Mouse (Mus musculus) spleen, adult 12 weeks (tissue): ENCODE results near the gene Chit1.

ENCODE experiments used
- DNase-seq: peaks from one replicate; pipeline ENCODE4 v3.0.0; 2022; ENCODE audit warnings: low spot score

The Chit1 gene

DNA sequence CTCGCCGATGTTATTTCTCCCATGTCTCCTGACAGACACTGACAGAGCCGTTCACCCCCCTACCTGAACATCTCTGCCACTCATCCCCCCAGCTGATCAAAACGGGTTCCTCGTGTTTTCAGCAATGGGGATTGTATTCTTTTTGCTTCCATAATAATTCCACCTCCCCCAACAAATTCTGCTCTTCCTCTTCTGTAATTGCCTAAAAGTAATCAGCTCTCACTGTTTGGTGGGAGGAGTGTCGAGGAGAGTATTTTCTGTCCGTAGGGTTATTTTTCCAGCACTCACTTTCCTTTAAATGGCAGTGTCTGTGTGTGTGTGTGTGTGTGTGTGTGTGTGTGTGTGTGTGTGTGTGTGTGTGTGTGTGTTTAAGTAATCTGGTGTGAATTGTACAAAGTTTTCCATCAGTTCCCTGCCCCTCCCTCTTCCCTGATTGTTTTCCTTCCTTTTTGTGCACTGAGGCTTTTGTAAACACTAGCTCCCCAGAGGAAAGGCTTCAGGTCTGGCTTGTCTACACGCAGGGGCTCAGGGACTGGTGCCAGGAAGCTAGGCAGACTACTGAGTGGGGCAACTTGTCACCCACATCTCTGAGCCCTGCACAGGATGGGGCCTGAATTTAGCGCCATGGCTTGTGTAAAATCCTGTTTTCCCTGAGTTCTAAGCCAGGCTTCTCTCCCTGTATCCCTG, 31.4 kb upstream of the Chit1 start:
- DNase-seq, result no peak

DNA sequence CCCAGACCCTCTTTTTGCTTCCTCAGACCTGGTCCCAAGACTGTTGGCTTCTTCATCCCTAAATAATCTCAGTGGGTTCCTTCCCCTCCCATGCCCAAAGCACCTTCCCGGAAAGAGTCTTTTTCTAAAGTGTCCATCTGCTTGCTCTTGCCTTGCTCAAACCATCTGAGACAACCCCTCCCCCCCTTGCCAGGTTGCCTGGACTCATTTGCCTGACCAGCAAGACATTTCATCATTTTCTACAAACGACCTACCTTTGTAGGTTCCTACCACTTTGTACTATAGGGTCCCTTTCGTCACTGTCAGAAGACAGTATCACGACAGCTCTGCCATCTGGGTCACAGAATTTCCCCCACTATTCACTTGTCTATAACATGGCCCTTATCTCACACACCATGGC, 30.6 kb upstream of the Chit1 start:
- no peak for DNase-seq

DNA sequence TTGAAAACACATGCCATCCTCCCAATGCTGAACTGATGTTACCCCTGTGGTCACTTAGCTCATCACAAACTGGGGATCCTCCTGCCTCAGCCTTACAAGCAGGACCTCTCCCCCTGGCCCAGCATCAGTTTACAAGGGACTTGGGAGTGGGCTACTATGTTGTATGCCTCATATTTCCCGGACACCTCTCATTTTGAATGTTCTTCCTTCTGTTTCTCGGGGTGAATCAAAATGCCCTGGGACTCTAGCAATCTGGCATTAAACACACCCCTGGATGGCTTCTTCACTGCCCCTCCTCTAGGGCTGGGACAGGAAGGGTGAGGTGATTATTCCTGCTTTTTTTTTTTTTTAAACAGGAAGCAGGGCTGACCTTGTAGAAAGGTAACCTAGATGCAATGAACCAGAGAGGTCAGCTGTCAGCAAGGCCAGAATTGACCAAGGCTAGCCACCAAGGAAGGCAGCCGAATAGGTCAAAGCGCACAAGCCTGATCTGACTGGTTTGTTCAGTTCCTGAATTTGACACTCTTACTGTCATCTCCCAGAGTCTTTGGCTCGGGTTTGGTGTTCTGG, 30.1 kb upstream of the Chit1 start:
- DNase-seq, result no peak

DNA sequence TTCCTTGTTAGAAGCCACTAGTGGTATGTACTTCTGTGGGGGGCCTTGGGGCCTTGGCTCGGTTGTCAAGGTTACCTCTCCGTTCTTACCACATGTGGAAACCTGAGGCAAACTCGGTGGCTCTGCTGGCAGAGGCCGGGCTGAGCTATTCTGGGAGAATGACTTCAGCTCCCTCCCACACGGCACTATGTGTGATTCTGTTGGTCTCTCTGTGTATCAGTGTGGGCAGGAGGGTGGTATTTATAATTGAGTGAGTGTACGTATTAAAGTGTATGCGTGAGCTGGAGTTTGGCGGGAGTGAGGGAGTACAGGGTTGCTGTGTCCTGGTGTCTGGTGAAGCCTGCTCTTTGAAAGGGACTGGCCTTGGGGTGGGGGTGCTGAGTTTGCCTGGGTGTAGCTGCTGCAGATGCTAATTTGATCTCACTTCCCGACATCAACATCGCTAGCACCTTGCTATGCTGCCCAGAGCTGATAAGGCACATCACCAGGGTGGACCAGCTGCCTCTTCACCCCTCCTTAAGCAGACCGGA, 28.0 kb upstream of the Chit1 start:
- no peak for DNase-seq

- DNase-seq, result no peak
Measured at GRCm38 (mm10) chr1:134083676-134084075, 27.4 kb upstream of the Chit1 start.

DNA sequence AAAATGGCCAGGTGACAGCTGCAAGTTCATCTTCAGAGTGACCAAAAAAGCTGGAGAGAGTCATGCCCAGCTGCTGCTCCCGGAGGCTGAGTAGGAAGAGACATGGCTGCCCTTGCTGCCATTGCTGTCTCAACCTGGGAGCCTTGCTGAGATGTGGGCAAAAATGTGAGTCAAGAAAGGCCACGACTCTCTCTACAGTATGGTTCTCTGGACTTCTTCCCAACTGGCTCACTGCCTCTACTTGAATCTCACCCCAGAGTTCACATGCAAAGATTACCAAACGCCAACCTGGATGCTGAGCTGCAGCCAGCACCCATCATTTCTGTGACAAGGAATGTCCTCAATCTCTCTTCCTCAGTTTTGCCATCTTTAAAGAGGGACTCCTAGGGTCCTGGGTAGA, 26.9 kb upstream of the Chit1 start:
- DNase-seq, result no peak

DNA sequence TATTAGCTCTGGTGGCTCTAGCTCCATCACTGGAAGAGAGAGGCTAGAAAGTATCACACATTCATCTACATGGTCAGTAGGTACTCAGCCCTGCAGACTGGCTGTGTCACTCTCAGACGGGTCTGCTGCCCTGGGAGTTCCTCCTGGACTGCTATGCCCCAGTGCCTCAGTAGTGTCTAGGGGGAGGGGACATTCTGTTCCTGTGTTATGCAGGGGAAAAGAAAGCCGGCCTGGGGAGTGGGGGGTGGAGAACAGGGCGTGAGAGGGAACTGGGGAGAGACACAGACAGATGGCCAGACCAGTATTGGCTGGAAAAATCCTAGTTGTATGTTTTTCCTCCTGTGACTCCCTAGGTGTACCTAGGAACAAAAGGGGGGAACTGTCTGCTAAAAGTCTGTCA, 25.0 kb upstream of the Chit1 start:
- DNase-seq, result no peak

DNA sequence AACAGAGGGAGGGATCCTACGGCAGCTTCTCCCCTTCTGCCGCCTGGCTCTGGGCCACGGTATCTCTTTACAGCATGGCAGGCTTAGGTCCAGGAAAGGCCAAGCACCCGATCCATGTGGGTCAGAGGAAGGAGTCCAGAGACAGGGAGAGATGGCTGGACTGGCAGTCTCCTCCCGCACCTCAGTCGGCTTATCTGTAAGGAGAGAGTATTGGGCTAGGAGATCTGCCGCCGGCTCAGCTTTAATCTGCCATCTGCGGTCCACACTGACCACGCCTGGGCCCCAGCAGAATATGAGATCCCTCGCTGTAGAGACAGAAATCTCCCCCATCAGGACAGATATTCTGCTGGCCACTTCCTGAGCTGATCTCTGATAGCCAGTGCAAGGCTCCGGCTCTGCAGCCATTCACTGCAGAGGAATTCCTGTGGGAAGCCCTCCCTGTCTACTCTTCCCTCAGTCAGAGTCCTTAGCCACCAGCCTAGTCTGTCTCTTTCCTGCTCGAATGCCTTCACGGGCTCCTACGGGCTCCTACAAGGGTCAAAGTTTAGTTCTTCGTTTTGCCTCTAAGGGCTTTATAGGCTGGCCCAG, 24.1 kb upstream of the Chit1 start:
- no peak for DNase-seq

DNA sequence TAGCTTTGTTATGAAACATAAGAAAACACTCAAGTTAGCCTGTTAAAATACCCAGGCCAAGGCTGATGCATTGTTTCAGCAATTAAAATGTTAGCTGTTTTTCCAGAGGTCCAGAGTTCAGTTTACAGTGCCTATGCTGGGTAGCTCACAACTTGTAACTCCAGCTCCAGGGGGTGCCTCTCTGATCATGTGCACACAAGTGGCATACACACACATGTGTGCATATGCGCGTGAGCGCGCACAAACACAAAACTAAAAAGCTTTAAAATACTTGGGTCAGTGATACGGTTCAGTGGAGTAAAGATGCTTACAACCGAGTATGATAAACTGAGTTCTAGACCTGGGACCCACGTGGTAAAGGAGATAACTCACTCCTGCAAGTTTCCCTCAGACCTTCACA, 22.0 kb upstream of the Chit1 start:
- no peak for DNase-seq

- no peak for DNase-seq
Measured at GRCm38 (mm10) chr1:134091851-134092250, 19.2 kb upstream of the Chit1 start.

DNA sequence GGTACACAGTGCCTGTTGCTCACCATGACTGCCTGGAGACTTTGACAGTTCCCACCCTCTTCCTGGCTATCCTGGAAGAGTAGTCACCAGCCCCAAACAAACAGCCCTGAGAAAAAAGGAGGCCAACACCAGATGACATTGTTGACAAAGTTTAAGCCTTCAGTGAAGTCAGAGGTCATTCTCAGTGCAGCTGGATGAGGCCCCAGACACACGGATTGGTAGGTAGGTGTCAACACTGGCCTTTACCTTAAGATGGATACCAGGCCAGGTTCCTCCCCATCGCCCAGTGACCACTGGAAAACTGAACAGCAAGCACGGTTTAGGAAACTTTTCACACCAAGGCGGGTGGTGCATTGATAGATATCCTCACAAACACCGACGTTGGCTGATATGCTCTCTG, 18.7 kb upstream of the Chit1 start:
- DNase-seq, result no peak

GRCm38 (mm10) chr1:134092852-134093770, 17.9 kb upstream of the Chit1 start:
- peak; percentile 92 for DNase-seq

GRCm38 (mm10) chr1:134093771-134094526, 17.1 kb upstream of the Chit1 start:
- no peak for DNase-seq

DNA sequence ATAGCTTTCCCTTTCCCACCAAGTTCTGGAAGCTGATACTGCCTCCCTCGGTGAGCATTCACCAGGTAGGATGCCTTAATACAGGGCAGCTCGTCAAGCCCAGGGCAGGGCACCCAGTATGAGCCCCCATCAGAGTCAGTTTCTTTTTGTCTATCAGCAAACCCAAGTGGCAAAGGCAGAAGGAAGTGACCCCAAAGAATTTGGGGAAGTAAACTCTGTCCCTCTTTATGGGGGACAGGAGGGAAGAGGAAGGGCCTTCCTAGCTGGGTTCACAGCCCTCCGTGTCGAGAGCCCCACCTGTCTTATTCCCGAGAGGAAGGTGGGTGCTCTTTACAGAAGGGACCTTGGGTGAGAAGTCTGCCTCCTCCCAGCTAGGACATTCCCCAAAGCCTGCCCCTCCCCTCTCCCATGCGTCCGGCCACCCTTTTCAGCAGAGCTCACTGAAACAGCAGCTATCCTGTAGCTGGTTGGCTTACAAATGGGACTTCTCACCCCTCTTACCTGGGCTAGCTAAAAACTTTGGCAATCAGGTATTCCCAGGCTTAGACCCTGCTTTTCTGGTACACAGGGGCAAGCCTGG, 15.9 kb upstream of the Chit1 start:
- no peak for DNase-seq

DNA sequence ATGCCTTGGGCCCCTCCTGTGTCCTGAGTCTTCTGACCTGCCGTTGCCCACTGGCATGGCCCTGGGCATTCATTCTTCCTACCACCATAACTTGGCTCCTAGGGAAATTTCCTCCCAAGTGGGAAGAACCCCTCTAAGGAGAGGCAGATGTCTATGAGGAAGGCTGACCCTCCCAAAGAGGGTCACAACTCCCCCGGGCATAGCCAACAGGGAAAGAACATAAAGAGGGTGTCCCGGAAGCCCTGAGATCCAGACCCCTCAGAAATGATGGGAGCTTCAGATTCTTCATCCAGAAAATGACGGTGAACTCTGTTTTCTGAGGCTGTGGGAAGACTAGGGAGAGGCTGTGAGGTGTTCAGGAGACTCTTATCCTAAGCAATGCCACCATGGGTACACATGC, 15.3 kb upstream of the Chit1 start:
- DNase-seq, result no peak

DNA sequence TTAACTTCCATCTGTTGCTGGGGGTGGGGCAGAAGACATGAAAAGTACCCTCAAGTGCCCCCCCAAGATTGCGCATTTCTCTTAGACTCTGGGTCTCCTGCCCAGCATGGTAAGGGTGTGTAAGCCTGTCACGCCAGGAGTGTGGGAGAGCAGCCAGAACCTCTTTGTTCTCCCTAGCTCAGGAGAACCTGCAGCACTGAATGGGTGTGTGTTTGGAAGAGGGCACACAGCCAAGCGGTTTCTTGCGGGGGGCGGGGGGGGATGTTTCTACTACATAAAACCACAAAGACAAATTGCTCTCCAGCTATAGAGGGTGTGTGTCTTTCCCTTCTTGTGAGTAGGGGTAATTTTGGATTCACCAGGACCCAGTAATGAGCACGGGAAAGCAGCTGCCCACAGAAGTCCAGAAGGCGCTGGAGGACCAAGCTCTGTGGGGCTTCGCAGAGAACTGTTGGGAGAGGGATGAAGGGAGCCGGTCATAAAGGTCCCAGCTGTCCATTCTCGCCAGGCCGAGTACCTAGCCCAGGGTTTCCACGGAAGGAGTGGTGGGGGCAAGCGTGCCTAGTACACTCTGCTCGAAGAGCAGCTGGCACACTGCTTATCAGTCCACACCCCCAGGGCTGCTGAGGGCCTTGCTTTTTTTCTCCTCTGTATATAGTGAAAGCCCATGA, 14.6 kb upstream of the Chit1 start:
- DNase-seq, result no peak

- no peak for DNase-seq
Measured at GRCm38 (mm10) chr1:134097080-134097855, 13.8 kb upstream of the Chit1 start.

DNA sequence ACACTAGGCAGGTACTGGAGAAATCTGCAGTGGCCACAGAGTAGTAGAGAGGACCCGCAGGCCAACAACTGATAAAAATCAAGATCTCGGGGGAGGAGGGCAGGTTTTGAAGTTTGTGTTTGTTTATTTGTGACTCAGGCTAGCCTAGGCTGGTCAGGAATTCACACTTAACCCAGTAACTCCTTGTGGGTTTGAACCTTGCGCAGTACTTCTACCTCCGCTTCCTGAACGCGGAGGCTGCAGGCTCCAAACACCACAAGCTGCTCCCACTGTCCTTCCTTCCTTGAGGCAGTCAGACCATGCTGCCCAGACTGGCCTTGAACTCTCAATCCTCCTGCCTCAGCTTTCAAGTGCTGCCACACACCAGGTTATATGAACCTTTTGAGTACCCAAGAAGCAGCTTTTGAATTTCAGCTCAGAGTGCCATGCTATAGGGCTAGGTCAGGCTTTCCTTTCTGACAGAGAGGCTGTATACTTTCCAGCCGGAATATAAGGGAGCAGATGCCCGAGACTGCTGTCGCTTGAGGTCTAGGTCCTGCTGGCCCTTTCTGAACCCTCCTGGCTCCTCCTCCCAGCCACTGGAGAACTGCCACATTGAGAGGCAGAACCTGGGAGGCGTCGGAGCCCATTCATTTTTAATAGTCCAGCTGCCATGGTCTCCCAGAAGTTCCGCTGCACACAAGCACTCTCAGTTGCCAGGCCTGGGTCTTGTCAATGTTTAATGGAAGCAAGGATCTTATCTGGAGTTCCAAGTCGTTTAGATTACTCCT, 12.9 kb upstream of the Chit1 start:
- DNase-seq, result no peak
